Mouse (Mus musculus) ES-Bruce4 (cell line): Measurements from ENCODE around the gene Apbb2. TPM values are rescaled to one million over a fixed set of nuclear protein-coding genes. Genes with fewer than 3 reads are reported as not detected.

Experiments
- H3K27ac ChIP-seq: 2 replicates; pipeline ENCODE4 v1.5.1; 2012; ENCODE audit warnings: low read length, inconsistent platforms; ENCODE audit not compliant: insufficient read depth
- H3K27me3 ChIP-seq: 2 replicates; pipeline ENCODE4 v1.6.1; 2012; ENCODE audit warnings: mild to moderate bottlenecking, low read length, inconsistent platforms; ENCODE audit not compliant: control insufficient read depth, poor library complexity, insufficient read depth, severe bottlenecking
- H3K36me3 ChIP-seq: 2 replicates; pipeline ENCODE4 v1.6.1; 2012; ENCODE audit warnings: inconsistent platforms, mild to moderate bottlenecking, low read length, moderate library complexity; ENCODE audit not compliant: control insufficient read depth, poor library complexity, insufficient read depth, severe bottlenecking
- H3K4me1 ChIP-seq: one replicate; pipeline ENCODE4 v1.8.1; 2011; ENCODE audit warnings: low read length; ENCODE audit not compliant: control insufficient read depth, insufficient read depth
- H3K4me3 ChIP-seq: 2 replicates; pipeline ENCODE4 v1.5.1; 2011; ENCODE audit warnings: low read depth, mild to moderate bottlenecking, low read length
- H3K9ac ChIP-seq: 2 replicates; pipeline ENCODE4 v1.6.1; 2012; ENCODE audit warnings: low read depth, mild to moderate bottlenecking, inconsistent platforms; ENCODE audit not compliant: poor library complexity, severe bottlenecking
- H3K9me3 ChIP-seq: replicated peaks from 2 replicates; pipeline ENCODE4 v1.6.1; 2012; ENCODE audit warnings: mild to moderate bottlenecking, low read length, inconsistent platforms; ENCODE audit not compliant: control insufficient read depth, poor library complexity, insufficient read depth, severe bottlenecking
- CTCF ChIP-seq: IDR thresholded peaks from one replicate; pipeline ENCODE4 v1.8.1; 2011; ENCODE audit warnings: low read depth, low read length
- EP300 ChIP-seq: IDR thresholded peaks from 2 replicates; pipeline ENCODE4 v1.6.1; 2011; ENCODE audit warnings: low read depth, low read length; ENCODE audit not compliant: insufficient read depth
- POLR2A ChIP-seq: IDR thresholded peaks from one replicate; pipeline ENCODE4 v1.8.1; 2011; ENCODE audit warnings: low read length; ENCODE audit not compliant: insufficient read depth
- polyA plus RNA-seq: library from polyadenylated mRNA; stranded (reverse); fragments of >200 nt; gene quantifications from 2 replicates; pipeline ENCODE4 v1.2.4, GENCODE M21; 2011; ENCODE audit warnings: low read depth; ENCODE audit not compliant: missing spikeins, insufficient read depth, insufficient read length

The Apbb2 gene
- polyA plus RNA-seq, 1 experiment, result 39.0 TPM

DNA sequence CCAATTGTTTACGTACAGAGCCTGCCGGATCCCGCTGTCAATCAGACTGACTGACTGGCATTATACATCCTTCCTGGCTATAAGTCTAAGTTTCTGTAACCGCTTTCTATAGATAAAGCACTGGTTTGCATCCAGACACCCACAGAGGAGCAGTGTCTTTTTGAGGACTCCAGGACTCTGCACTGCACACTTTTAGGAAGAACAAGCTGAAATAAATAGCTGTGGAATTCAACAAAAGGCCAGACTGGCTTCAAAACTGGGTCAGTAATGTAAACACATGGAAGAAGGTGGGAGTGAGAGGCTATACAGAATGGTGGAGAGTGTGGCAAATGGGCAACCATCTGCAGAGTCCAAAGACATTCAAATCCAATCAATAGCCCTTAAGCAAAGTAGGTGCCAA, 218.0 kb downstream of the Apbb2 start:
- Histone ChIP-seq H3K36me3 (no peaks in the 10 kb centered on the region), H3K27ac (no peak overlapping the region), H3K4me1 (no peaks in the 10 kb centered on the region), H3K27me3 (no peaks in the 10 kb centered on the region), H3K9me3 (no peaks in the 10 kb centered on the region), H3K4me3 (no peak overlapping the region), H3K9ac (no peak overlapping the region)
- TF ChIP-seq POLR2A, result no peak
- no peak for TF ChIP-seq EP300
- TF ChIP-seq CTCF, result no peak

DNA sequence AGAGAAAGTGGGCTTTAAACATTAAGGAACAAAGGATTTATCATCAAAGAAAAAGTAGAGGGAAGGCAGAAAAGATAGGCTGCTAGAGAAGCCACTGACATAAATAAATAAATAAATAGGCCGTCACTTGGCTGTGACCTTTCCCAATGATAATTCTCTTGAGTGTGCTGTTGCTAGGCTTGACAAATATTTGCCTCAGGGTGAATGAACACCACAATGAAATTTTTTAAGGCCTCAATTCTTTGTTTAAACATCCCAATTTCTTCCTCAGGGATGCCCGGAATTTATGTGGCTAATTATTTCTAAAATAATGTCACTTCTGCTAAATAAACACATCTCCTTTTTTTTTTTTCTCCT, 219.3 kb downstream of the Apbb2 start:
- H3K27ac ChIP-seq, result no peak overlapping the region
- no peaks in the 10 kb centered on the region for H3K36me3 ChIP-seq
- no peaks in the 10 kb centered on the region for H3K4me1 ChIP-seq
- H3K9ac ChIP-seq, result no peak overlapping the region
- H3K4me3 ChIP-seq, result no peak overlapping the region
- no peaks in the 10 kb centered on the region for H3K27me3 ChIP-seq
- TF ChIP-seq EP300 (no peak), POLR2A (no peak), CTCF (no peak)
- no peaks in the 10 kb centered on the region for H3K9me3 ChIP-seq

DNA sequence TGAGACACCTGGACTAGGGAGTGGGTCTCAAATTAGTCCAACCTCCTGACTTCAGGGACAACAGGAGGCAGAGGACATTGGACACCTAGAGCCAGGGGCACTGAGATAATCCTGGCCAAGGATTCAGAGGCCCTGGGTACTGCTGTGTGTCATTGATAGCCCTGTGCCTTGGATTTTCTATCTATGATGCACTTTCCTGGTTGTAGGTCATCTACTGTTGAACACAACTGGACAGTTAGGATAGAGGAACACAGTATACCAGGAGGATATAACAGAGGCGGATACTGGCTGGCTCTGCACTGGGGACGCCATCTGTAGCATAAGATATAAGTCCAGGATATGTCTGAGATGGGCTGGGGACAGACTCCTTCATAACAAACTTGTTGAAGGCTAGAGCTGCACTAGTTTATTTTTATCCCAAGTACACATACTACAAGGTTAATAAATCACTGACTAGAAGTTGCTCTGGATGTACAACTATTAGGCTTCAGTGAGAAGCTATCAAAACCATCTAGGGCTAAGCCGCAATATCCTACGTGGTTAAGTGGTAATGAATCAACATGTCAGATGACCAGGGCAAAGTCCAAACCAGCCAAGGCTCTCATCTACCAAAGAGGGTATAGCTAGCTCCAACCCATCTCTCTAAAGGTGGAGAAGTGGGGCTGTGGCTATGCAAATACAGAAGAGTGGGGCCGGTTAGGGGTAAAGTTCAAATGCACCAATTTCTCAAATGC, 219.9 kb downstream of the Apbb2 start:
- H3K9ac ChIP-seq, result no peak overlapping the region
- no peak overlapping the region for H3K4me3 ChIP-seq
- no peaks in the 10 kb centered on the region for H3K9me3 ChIP-seq
- H3K27me3 ChIP-seq, result no peaks in the 10 kb centered on the region
- no peaks in the 10 kb centered on the region for H3K4me1 ChIP-seq
- no peaks in the 10 kb centered on the region for H3K36me3 ChIP-seq
- no peak overlapping the region for H3K27ac ChIP-seq
- TF ChIP-seq EP300, result no peak
- no peak for TF ChIP-seq POLR2A
- no peak for TF ChIP-seq CTCF

DNA sequence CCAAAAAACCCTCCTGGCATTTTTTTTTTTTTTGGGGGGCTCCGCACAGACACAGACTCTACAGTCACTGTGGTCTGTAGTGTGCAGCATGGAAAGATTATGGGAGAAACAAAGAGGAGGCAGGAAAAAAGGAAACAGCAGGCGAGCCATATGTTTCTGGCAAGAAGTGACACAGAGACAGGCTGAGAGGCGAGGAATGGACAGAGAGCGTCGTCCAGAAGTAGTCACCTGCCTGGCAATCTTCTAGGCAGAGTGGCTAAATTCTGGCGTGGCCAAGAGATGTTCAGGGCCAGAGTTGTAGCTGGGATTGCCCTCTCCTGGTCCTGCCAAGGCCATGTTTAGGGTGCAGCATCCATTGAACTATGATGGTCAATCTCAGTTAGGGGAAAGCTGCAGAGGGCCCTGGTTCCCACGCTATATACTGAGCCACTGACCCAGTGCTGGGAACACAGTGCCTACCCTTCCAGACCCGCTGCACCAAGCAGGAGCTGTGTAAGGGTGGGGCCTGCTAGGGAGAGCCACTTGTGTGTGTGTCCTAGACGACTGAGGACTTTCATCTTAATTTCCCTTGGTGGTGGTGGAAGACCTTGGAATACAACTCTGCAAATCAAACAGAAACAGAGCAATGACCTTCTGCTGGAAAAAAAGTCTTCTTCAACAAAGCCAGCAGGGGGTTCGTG, 224.7 kb downstream of the Apbb2 start:
- Histone ChIP-seq H3K4me3 (no peak overlapping the region), H3K4me1 (no peaks in the 10 kb centered on the region), H3K27ac (no peak overlapping the region), H3K9me3 (no peaks in the 10 kb centered on the region), H3K9ac (no peak overlapping the region), H3K36me3 (no peaks in the 10 kb centered on the region), H3K27me3 (no peaks in the 10 kb centered on the region)
- no peak for TF ChIP-seq CTCF
- no peak for TF ChIP-seq POLR2A
- no peak for TF ChIP-seq EP300

DNA sequence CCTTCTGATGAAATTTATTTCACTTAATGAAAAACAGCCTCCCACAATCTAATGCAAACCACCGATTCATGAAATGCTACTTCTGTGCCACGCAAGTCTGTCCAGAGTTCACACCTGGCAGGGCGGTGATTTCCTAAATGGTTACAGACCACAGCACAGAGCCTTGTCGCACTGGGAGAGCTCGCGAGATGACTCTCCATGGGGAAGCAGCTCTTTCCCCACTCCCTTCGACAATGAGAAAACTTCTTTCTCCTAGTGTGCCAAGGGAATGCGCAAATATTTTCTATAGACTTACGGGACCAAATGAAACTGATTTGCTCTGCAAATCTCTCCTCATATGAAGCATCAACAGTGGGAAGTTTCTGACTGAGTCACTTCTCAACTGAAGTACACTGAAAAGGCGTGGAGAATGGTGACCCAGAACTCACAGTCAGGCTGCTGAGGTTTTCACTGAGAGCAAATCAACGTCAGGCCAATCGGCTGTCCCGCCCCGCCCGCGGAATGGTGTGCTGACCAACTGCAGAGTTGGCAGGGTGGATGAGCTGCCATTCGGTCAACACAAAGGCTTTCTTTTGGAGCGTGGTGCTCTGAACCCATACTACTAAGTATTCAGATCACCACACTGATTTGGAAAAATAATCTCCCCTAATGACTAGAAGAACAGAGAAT, 225.6 kb downstream of the Apbb2 start:
- Histone ChIP-seq H3K36me3 (no peaks in the 10 kb centered on the region), H3K27ac (no peak overlapping the region), H3K9ac (no peak overlapping the region), H3K4me3 (no peak overlapping the region), H3K4me1 (no peaks in the 10 kb centered on the region), H3K27me3 (no peaks in the 10 kb centered on the region), H3K9me3 (no peaks in the 10 kb centered on the region)
- no peak for TF ChIP-seq CTCF
- TF ChIP-seq EP300, result no peak
- no peak for TF ChIP-seq POLR2A

DNA sequence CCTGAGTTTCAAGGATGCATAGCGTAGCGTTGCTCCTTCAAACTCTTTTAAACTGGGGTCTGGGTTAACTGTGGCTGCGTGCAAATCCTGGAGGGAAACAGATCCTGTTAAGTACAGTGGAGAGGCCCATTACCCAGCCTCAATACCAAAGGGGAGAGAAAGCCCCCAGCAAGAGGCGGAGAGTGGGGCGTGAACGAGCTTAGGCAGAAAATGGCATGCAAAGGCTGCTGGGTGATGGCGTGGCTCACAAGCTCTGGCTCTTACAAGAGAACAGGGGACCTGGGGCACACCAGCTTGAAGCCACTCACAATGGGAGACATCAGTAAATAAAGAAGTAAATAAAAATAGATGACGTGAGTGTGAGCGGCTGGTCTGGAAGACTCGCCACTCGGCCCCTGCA, 226.8 kb downstream of the Apbb2 start:
- Histone ChIP-seq H3K27ac (no peak overlapping the region), H3K27me3 (no peaks in the 10 kb centered on the region), H3K4me3 (no peak overlapping the region), H3K4me1 (no peaks in the 10 kb centered on the region), H3K9me3 (no peaks in the 10 kb centered on the region), H3K36me3 (no peaks in the 10 kb centered on the region), H3K9ac (no peak overlapping the region)
- TF ChIP-seq POLR2A (no peak), CTCF (no peak), EP300 (no peak)
